ENCODE assay signal across 13 mouse cellular contexts in genomic region chr17:26268851-26269250, GRCm38 (mm10). TPM values are rescaled to one million over a fixed set of nuclear protein-coding genes. Genes with fewer than 3 reads are reported as not detected.
DNase-seq lines count a peak whose midpoint lies in the region; ATAC-seq and TF ChIP-seq lines count a peak whose summit lies in the region.
"Had no signal": no experiment of that assay in that cellular context is flagged by ENCODE, and none has a peak within 500 bp of the region (broad histone marks: within the 10 kb centered on the region; RNA-seq: fewer than 3 reads in every experiment).

No protein-coding gene starts in this region.

- no peak overlapping the region for H3K4me3 ChIP-seq in layer of hippocampus, adult 2 months
- H3K4me3 ChIP-seq: midbrain, embryonic 13.5 days had no signal

- DNase-seq in adrenal gland, adult 2 months = peak; percentile 23
- no peak for DNase-seq in adrenal gland, postnatal 10 days
- DNase-seq in layer of hippocampus, adult 2 months (ENCODE audit: low spot score in 2 of 2) = no peak
- DNase-seq in layer of hippocampus, postnatal 14 days (ENCODE audit: low spot score in 2 of 2) = no peak
- peak; percentile 32 for DNase-seq in CD4-positive helper T cell, adult 2 months (ENCODE audit: low read depth, low spot score)
- no peak for DNase-seq in brain, embryonic 14.5 days (ENCODE audit: low read depth)
- no peak for DNase-seq in right cerebral cortex, postnatal 10 days (ENCODE audit: low spot score in 2 of 2)
- DNase-seq: cerebellum, adult 9-10 months; heart, adult 18-20 months; lung, adult 2 months; thymus, adult 2 months had no signal

- peak; percentile 68 for TF ChIP-seq CTCF in layer of hippocampus, adult 2 months (conservative IDR thresholded peaks at IDR 0.05)
- peak; percentile 22; the same call in 1 of the 2 replicates for TF ChIP-seq CTCF in brain, embryonic 14.5 days (IDR thresholded peaks at IDR 0.05; ENCODE audit: borderline replicate concordance, extremely low read depth, insufficient read depth, insufficient read length)

- H3K27ac ChIP-seq in layer of hippocampus, adult 2 months = no peak overlapping the region
- H3K27ac ChIP-seq: midbrain, embryonic 13.5 days had no signal

- ATAC-seq in megakaryocyte progenitor cell, adult 5-6 weeks (replicated peaks; ENCODE audit: poor library complexity) = no peak; the same call in 1 of the 2 replicates
- ATAC-seq: midbrain, embryonic 13.5 days had no signal

- no peak for TF ChIP-seq POLR2A in brain, embryonic 14.5 days (IDR thresholded peaks at IDR 0.05; ENCODE audit: borderline replicate concordance, extremely low read depth, insufficient read depth, insufficient read length, poor library complexity, severe bottlenecking)

RNA-seq across cellular contexts. Expression of gene Luc7l, which starts 16.2 kb away (rescaled TPM):
- total RNA-seq in adrenal gland, adult 2 months (2021) = 10 to 100 TPM; 44.3 to 58.6 TPM
- polyA plus RNA-seq in adrenal gland, adult 2 months (2012; rRNA removed) = 26.4 and 30.5 TPM in 2 replicates
- 10 to 100 TPM; 44.7 to 62.8 TPM for total RNA-seq in adrenal gland, postnatal 10 days (2021)
- 10 to 100 TPM; 87.5 to 91.9 TPM for total RNA-seq in layer of hippocampus, adult 2 months (2021)
- 10 to 100 TPM; 84.5 to 90.3 TPM for total RNA-seq in layer of hippocampus, postnatal 14 days (2021)
- polyA plus RNA-seq in brain, embryonic 14.5 days (2012; rRNA removed) = 111 and 114 TPM in 2 replicates
- total RNA-seq in megakaryocyte progenitor cell, adult 5-6 weeks (2015) = 68.1 and 69.9 TPM in 2 replicates
- 100 and 126 TPM in 2 replicates for total RNA-seq in megakaryocyte progenitor cell, adult 5-6 weeks (2017)

RNA-seq across cellular contexts. Expression of gene Fam234a, which starts 24.8 kb away (rescaled TPM):
- 100 to 1,000 TPM; 110 to 137 TPM for total RNA-seq in adrenal gland, adult 2 months (2021)
- 103 and 112 TPM in 2 replicates for polyA plus RNA-seq in adrenal gland, adult 2 months (2012; rRNA removed)
- 100 to 1,000 TPM in 1 of 2 experiments, 10 to 100 TPM in 1; 91.9 to 103 TPM for total RNA-seq in adrenal gland, postnatal 10 days (2021)
- total RNA-seq in layer of hippocampus, adult 2 months (2021) = 10 to 100 TPM; 18.8 to 21.0 TPM
- total RNA-seq in layer of hippocampus, postnatal 14 days (2021) = 10 to 100 TPM; 24.8 to 31.5 TPM
- 28.5 and 33.7 TPM in 2 replicates for polyA plus RNA-seq in brain, embryonic 14.5 days (2012; rRNA removed)
- total RNA-seq in megakaryocyte progenitor cell, adult 5-6 weeks (2015) = 5.1 and 5.5 TPM in 2 replicates
- total RNA-seq in megakaryocyte progenitor cell, adult 5-6 weeks (2017) = 4.6 and 6.4 TPM in 2 replicates

Comparison
In these comparisons a context has a peak if more than half of its experiments do, and no peak if none do; other contexts are left out.
1. DNase-seq: peak in adrenal gland, adult 2 months (single experiment) and CD4-positive helper T cell, adult 2 months (single experiment); none in adrenal gland, postnatal 10 days (single experiment), layer of hippocampus, adult 2 months (0 of 2), layer of hippocampus, postnatal 14 days (0 of 2), brain, embryonic 14.5 days (single experiment) and right cerebral cortex, postnatal 10 days (0 of 2).